Mouse (Mus musculus): Measurements from ENCODE around the gene Telo2.

The Telo2 gene

DNA sequence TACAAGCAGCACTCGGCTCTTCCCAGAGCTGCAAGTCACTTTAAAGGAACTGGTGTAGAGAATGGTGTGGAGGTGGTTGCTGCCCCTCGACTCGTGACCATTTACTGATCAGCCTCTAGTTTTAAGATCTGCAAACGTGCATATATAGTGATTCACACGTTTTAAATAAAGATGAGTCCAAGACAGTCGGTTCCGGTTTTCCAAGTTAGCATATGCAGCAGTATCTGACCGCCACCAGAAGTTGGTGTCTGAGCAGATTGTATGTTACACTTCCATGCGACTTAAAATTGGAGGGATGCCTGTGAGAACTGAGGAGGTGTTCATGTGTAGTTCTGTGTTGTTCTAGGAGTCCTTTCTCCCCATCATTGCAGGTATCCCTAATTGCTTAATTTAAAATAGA lies 62.5 kb downstream of the Telo2 start:
- CTCF ChIA-PET = interaction anchor here (0.6 kb wide), 1 partner anchor 67 kb away, joined by 4 read pairs; no protein-coding TSS in a partner anchor
